Mouse (Mus musculus): Measurements from ENCODE around the gene Ctdsp2.

Gene Ctdsp2

GRCm38 (mm10) chr10:127042468-127043115, 64.1 kb downstream of the Ctdsp2 start:
- DNase-seq (ENCODE audit: low spot score in 2 of 2): no peak

- no peak for DNase-seq (ENCODE audit: low spot score in 2 of 2)
These were observed 64.7 kb downstream of the Ctdsp2 start for GRCm38 (mm10) chr10:127043187-127043586.

GRCm38 (mm10) chr10:127047954-127048353, 69.4 kb downstream of the Ctdsp2 start, which contains the start of gene Cyp27b1:
Gene Cyp27b1, plus strand, starts transcription at chr10:127048250.
- DNase-seq (ENCODE audit: low spot score in 2 of 2): no peak

GRCm38 (mm10) chr10:127048608-127049394, 70.3 kb downstream of the Ctdsp2 start:
- no peak for DNase-seq (ENCODE audit: low spot score in 2 of 2)

Measured in urinary bladder, postnatal 4 days (tissue).